Mouse (Mus musculus): ENCODE data around the gene Gm21970.

The Gm21970 gene

DNA sequence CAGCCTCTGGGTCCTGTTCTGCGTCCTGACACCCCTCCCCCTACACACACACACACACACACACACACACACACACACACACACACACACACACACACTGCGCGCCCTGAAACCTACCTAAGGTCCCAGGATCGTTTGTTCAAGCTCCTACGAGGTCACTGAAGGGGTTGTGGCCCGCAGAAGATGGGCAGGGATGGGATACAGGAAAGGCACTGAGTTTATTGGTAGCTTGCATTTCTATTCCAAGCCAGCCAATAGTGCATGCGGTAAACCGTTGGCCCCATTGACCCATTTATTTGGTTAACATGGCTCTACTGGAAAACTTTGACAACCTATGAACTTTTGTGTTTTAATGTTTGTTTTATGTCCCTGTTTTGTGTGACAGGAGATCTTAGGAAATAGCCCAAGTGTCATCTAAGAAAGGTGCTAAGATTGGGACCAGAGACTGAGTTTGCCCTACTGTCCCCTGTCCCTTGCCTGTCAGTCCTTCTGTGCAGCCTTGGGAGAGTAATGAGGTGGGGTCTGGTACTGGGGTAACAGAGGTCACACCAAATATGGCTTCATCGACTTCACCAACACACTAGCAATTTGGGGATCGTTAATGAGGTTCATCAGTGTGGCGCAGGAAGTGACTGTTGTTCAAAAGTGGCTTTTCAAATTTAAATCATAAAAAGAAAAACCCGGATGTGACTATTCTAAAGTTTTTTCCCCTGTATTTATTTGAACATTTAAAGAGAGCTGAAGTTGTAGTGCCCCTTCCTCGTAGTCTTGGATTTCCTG, 17.9 kb upstream of the Gm21970 start:
- 24% methylated on average over 12 of the region's 13 CpGs for WGBS

DNA sequence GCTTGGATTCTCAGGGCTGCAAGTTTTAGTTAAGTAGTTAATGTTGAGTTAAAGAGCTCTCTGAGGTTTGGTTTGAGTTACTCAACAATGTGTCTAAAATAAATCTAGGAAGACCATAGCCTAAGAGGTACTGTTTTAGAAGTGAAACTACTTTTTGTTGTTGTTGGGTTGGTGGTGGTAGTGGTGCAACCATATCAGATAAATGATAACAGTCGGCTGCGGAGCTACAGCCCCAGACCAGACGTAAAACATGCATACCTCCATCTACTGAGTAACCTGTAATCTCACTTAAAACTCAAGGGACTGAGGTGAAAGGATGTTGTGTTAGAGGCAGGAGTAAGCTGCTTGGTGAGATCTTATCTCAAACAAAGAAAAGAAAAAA, 17.3 kb upstream of the Gm21970 start:
- WGBS, result 90% methylated on average over 3 of the region's 3 CpGs

DNA sequence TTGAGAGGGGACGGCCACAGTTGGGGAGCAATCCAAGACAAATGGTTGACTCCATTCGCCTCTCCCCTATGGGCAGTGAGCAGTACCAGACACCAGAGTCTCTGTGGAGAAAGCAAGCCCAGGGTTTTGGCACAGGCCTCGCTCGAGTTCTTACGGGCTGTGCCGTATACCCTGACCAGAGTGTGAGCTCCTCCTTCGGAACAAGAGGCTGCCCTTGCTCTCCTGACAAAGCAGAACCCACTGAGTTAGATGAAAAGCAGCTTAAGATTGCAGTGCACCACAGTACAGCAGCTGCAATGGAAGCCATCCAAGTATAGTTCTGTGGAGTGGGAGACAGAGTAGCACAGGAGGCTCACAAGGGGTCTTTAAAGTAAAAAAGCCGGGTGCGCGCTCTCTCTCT, 14.8 kb upstream of the Gm21970 start:
- WGBS, result 64% methylated on average over 10 of the region's 10 CpGs

DNA sequence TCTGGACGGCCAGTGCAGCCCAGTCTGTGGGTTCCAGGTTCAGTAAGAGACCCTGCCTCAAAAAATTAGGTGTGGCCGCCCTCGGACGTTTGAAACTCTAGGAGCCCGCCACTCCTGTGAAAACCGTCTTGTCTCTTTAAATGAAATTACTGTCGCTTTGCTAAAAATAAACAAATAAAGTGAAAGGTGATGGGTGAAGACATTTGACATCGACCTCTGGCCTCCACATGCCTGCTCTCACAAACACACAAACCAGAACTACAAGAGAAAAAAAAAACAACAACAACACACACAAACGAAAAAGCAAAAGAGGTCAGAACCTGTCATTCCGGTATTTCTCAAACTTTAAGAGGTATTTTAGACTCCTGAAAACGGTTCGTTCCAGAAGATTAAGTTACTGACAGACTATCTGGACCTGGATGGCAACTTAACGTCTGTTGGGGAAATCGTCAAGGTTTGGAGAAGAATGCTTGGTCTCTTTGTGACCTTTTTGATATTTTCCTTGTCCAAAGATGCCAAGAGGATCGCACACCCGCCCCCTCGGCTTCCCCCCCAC, 13.0 kb upstream of the Gm21970 start:
- WGBS, result 64% methylated on average over 17 of the region's 17 CpGs

DNA sequence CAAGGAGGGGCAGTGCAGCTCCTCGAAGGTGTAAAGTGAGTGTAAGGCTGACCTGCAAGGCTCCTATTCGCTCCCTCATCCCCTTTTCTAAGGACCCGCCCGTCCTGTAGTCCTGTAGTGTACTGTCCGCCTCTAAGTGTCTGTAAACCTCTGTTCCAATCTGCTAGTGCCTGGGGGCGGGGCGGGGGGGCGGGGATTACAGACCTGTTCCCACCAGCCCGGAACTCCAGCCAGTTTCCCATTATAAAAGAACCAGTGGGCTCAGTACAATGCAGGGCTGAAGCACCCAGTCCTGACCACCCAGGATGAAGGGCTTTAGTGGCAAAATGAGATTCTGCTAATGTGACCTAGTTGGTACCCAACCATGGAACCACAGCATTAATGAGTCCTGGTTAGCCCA, 12.5 kb upstream of the Gm21970 start:
- WGBS, result 28% methylated on average over 9 of the region's 9 CpGs

DNA sequence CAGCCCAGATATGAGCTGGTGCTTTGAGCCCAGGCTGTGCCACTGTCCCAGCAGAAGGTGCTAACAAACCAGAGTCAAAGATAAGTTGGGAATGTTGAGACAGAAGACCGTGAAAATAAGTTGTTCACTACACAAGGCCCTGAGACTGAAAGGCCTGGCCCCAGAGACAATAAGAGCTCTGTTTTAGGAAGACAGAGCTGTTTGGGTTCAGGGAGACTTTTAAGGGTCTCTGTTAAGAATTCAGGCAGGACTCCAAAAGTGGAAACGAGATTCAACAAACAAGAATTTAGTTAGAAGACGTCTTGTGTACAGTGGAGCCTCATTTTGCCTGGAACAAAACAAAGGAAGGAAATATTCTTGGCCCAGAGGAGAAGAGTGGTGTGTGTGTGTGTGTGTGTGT, 12.1 kb upstream of the Gm21970 start:
- 38% methylated on average over 3 of the region's 3 CpGs for WGBS

DNA sequence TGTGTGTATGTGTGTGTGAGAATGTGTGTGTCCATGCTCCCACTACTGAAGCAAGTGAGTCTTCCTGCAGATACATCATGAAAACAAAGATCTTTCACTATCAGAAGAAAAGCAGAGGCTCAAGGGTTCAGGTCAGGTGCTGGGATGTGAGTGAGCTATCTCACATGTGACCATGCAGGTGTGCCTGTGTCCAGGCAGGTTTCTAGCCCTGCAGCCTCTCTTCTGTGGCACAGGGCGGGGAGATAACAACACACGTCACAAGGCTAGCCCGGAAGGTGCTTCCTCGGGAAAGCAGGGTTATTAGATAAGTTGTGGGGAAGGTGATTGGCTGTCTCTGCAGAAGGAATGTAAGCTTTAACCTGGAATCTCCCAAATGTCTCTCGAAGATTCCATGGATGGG, 11.4 kb upstream of the Gm21970 start:
- WGBS, result 84% methylated on average over 5 of the region's 5 CpGs

DNA sequence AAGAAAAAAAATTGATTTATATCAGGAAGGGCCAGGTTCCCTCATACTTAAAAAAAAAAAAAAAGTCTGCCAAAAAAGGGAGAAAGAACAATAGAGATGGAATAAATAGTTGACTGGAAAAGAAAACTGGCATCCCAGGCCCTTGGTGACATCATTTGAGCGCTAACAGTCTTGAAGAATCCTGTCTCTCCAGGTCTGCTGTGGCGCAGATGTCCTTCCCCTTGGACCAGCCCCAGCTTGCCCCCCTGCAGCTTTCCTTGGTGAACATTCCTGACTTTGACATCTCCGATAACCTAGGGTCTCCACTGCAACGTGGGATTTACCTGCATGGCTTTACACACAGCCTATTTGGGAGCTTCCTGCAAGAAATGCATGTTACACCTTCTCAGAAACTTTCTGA, 9.9 kb upstream of the Gm21970 start:
- WGBS, result 90% methylated on average over 4 of the region's 4 CpGs

DNA sequence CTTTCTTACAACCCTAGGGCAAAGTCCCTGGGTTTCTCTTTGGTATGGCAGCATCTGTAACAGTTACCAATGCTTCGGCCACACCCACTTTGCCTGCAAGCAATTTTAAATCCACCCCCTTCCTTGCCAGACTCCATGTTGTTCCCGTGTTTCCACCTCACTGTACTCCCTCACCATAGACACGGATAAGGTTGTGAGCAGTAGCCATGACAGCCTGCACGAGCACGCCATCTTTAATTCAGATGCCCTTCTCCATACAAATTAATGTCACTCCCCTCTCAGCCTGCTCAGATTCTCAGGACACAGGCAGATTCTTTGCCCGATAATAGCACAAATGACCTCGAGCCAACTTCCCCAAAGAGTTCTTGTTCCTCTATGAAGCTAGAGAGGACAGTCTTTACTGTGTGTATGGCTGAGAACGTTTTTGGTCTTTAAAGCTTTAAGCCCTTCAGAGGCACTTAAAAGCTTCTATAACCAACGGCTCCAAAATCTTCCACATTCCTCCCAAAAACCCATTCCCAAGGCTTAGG, 9.2 kb upstream of the Gm21970 start:
- WGBS, result 77% methylated on average over 9 of the region's 9 CpGs

DNA sequence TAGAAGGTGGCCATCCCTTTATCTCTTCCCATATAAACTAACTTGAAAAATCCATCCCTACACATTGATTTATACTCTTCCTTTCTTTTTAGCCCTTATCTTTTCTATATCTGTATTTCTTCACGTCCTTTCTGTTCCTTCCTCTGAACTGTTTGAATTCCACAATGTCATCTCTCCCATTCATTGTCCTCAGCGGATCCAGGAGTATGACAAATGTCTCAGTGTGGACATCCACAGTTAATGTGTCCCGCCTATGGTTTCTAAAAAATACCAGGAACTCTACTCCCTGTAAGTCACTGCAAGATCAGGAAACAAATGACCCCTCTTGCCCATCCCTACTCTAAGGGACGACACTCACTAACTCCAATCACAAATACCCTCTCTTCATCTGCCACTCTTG, 7.3 kb upstream of the Gm21970 start:
- WGBS, result 91% methylated on average over 4 of the region's 4 CpGs

DNA sequence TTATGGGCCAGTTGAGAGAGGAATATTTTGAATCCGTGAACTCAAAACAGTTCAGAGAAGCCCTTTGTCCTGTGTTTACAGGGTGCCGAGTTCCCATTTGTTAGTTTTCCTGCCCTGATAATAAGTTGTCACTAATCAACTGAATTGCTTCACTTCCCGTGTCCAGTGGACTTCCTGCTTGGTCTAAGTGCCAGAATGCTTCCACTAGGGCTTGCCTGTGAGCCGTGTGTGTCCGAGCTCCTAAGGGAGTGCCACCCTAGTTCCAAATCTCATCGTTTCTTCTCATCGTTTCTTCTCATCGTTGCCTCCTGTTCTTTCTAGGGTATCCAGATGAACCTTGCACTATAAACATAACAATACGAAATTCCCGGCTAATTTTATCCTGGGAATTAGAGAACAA, 5.9 kb upstream of the Gm21970 start:
- WGBS, result 57% methylated on average over 10 of the region's 10 CpGs

DNA sequence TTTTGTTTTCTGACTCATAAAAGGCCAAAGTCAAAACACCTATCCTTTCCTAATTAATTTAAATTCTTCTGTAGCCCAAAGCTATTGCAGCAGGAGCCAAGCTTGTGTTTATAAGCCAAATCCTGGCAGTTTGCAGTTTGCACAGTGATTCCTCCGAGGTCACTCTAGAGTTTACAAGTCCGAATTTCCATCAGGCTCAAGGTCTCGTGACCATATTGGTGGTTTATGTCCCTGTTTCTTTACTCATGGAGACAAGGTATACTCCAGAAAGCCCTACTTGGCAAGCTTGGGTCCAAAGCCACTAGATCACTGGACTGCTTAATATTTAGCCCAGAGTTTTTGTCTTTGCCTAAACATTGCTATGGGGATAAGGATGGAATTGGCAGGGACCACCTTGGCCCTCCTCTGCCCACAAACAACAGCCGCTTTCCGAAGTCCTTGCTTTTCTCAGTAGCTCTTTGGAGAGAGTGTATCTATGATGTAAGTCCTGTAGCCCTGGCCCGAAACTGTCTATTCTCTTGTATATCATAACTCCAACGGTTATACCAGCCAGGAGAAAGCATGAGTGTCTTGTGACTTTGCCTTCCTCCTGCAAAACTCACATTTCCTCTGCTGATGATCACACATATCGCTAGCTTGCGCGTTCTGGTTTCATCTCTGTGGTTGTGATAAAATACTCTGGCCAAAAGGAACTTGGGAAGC, 5.0 kb upstream of the Gm21970 start:
- WGBS, result 86% methylated on average over 10 of the region's 10 CpGs

DNA sequence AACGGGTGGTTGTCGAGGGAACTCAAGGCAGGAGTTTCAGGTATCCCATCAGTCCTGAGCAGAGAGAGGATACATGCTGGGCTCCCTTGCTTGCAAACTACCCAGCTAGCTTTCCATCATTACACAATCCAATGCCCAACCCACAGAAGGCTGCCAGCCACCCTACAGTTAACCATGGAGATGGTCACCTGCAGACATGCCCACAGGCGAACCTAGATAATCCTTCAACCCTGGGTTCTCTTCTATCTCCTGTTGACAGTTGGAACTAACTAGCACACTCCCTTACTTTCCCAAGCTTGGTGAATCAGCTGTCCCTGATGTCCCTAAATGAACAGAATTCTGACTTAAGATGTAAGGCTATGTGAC, 4.4 kb upstream of the Gm21970 start:
- 91% methylated on average over 3 of the region's 3 CpGs for WGBS

DNA sequence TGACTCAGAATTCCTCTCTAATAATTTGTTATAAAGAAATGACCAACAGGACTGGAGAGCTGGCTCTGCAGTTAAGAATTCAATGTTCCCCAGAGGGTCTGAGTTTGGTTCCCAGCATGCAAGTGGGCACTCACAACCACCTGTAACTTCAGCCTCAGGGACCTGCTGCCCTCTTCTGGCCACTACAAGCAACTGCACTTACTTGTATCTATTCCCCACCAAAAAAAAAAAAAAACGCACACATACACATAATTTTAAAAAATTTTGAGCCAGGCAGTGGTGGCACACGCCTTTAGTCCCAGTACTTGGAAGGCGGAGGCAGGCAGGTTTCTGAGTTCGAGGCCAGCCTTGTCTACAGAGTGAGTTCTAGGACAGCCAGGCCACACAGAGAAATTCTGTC, 1.4 kb upstream of the Gm21970 start:
- WGBS, result 93% methylated on average over 4 of the region's 4 CpGs

DNA sequence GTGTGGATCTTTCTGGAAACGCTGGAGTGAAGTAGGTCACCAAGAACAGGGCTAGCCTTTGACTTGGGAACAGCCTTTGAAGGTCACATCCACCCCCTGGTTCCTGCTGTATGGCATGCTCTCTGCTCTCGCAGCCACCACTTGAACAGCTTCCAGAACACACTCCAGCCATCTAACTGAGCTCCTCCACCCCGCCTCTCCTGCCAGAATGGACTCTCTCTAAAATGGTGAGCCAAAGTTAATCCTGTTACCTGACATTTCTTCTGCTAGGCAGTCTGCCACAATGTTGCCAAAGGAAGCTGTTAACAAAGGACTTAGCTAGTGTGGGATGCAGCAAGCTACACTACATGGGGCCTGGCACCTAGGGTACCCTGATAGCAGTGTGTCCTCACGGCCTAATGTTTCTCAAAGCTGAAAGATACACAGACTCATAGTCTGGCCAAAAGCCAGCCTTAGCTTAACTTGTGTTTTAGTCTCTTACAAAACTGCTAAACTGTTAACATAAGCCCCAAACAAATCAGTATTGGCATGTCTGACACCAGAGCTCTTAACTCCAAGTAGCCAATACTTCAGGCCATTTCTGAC, 3.4 kb downstream of the Gm21970 start:
- 69% methylated on average over 4 of the region's 4 CpGs for WGBS

DNA sequence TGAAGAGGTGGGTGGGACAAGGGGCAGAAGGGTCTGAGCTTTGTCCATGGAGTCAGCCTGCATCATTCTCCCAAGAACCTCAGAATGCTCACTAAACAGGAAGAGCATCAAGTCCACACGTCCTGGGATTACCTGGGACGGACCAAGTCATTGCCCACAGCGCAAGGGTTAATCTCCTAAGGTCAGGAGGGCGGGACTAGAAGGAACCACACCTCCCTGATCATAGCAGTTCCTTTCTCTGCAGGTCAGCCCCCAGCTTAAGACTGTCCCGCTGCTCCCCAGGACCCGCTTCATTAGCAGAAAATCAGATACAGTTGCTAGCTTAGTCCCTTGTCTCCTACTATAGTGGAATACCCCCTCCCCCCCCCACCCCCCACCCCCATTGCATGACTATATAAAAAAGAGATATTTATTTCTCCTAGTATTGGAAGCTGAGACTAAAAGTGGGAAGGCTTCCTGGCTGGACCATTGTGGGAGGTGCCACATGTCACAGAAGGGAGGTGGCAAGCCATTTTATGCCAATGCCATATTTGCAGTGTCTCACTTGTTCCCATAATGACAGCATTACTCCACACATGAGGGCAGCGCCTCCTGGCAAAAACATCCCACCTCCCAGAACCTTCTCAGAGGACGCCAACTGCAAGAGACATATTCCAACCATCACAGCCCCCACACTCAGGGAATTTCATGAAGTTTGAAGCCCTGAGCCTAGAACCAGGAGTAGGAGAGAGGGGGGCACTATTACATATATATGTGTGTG, 4.3 kb downstream of the Gm21970 start:
- WGBS, result 75% methylated on average over 8 of the region's 8 CpGs

DNA sequence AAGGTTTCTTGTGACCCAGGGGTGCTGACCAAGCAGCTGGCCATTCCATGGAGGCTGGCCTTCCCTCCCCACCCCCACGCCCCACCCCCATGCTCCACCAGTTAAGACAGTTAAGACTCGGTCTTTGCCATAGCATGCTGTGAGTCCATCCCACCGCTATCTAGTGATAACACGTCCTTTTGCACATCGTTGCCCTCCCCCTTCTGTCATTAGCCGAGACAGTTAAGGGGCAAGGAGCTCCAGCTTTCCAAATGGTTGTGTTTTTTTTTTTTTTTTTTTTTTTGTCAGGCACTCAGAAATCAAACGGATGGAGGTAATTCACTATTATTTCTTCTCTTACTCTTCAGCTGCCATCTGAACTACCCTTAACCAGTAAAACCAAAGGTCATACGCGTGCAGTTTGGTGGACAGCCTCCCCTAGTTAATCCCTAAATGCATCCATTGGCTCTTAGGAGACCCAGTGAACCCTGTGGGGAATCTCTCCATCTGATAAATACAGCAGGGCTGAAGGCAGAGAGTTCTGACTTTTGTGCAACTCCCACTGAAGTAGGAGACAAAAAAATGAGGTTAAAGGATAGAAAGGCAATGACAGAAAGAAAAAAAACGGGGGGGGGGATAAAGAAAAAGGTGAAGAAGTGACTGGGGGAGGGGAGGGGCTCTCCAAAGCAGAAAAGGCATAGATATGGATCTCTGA, 5.5 kb downstream of the Gm21970 start:
- WGBS, result 85% methylated on average over 10 of the region's 10 CpGs

DNA sequence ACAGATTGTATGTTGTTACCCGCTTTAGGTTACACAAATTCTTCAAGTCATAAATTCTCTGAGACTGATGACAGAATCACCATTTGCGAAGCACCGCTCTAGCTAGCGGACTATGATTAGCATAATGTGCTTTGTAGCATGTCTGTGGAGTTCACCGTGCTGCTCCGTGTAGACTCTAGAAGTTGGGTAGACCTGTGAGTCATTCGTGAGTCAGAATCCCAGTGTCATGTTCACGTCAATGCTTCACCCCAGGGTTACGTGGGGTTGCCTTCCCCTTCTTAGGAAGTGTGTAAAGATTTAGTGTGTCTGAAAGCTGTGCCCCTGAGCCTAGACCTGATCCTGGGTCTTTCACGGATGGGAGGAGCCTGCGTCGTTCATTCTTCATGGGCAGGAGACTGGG, 6.5 kb downstream of the Gm21970 start:
- 87% methylated on average over 12 of the region's 12 CpGs for WGBS

DNA sequence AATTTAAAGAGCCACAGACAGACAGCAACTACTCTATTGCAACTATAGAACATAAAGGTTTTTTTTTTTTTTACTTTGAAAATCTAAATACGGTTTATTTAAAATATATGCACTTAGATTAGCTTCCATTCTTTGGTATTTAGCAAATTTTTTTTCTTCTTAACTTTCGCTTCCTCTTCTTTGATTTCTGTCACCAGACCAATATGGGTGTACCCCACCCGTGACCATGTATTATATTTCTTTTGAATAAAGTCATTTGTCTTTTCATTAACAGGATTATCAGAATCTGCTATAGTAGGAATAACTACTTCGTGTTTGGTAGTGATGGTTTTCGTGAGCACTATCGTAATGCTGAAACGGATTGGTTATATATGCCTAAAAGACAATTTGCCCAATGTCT, 7.4 kb downstream of the Gm21970 start:
- 93% methylated on average over 7 of the region's 7 CpGs for WGBS

DNA sequence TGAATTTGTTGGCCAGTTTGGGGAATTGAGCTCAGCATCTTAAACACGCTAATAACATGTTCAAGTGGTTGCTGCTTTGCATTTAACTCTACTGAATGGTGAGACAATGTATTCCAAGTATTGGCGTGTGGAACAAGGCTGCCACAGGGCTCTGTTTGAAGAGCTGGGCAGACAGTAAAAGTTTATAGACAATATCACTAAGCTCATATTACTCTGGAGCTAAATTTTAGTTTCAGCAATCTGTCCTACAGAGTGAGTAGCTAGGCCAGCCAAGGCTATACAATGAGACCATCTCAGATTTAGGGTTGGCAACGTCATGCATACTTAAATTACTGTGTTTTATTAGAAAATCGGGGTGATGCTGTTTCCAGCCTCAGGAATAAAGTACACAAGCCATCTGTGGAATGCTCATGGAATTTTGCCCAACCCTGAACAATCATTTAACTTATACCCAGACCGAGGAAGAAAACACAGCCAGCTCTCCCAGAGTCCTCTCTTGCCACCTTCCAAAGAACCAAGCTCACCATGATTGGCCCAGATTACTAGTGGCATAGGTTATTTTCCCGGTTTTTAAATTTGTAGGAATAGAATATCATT, 10.1 kb downstream of the Gm21970 start:
- WGBS, result 72% methylated on average over 6 of the region's 6 CpGs

DNA sequence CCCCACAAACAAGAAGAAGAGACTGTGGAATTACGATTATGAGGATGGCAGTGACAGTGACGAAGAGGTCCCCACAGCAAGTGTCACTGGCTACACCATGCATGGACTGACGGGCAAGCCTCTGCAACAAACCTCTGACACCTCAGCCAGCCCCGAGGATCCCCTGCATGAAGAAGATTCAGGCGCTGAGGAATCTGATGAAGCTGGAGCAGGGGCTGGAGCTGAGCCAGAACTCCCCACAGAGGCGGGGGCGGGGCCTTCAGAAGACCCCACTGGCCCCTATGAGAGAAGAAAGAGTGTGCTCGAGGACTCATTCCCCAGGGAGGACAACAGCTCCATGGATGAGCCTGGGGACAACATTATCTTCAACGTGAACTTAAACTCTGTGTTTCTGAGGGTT, 12.3 kb downstream of the Gm21970 start:
- WGBS, result 82% methylated on average over 9 of the region's 9 CpGs

Measured in cerebral cortex, adult 2 months (tissue).